Mouse (Mus musculus) liver, adult 2 months (tissue): ENCODE measurements around the gene Rims1.

Experiments used
- CTCF ChIP-seq: fragments of 200-500 bp; IDR thresholded peaks from 2 replicates; pipeline ENCODE4 v1.5.1; 2011; ENCODE audit warnings: low read depth, low read length, control low read depth
- POLR2A ChIP-seq: fragments of 200-500 bp; IDR thresholded peaks from 2 replicates; pipeline ENCODE4 v1.6.1; 2011; ENCODE audit warnings: low read length, control low read depth; ENCODE audit not compliant: insufficient read depth; ENCODE audit errors: extremely low read depth

DNA sequence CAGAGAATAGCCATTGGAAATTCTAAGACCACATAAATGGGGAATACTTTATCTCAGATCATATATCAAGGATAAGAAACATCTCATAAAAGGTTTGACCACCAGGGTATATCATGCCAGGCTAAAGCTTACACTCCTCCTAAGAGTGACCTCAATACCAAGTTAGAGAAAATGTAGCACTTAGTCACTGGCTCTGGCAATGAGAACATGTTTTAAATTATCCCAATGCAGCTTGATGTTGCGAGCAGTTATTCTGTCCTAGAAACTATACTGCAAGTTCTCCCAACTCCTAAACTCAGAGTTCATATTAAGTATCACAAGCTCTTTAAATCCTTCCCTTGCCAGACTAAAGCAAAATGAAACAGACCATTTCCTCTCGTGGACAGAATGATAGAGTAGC is 85.1 kb downstream of the Rims1 start:
- TF ChIP-seq CTCF (no peak), POLR2A (no peak)
